In genomic region chr7:97790272-97790671, GRCm38 (mm10) we compare ENCODE assay signal across 9 mouse cellular contexts. TPM values are rescaled to one million over a fixed set of nuclear protein-coding genes. Genes with fewer than 3 reads are reported as not detected.
A peak's percentile ranks its signal among the peaks of the same experiment; 100 is the strongest.
DNase-seq lines count a peak whose midpoint lies in the region; ATAC-seq and TF ChIP-seq lines count a peak whose summit lies in the region.
"Had no signal": no experiment of that assay in that cellular context is flagged by ENCODE, and none has a peak within 500 bp of the region (broad histone marks: within the 10 kb centered on the region; RNA-seq: fewer than 3 reads in every experiment).

No protein-coding gene starts in this region.

- peak overlapping the region; percentile 64 for H3K4me3 ChIP-seq in C2C12 (ENCODE audit: insufficient read depth, poor library complexity, severe bottlenecking)
- no peak overlapping the region for H3K4me3 ChIP-seq in hindbrain, embryonic 16.5 days (ENCODE audit: low read length)
- peak overlapping the region; percentile 76 for H3K4me3 ChIP-seq in midbrain, embryonic 12.5 days

- peak; percentile 15 for DNase-seq in cerebellum, adult 9-10 months
- DNase-seq in cerebellum, postnatal 25 days = no peak
- no peak for DNase-seq in thymus, postnatal 14 days
- DNase-seq in frontal cortex, adult 2 months (ENCODE audit: extremely low spot score in 1 of 2, low spot score in 1 of 2) = no peak
- DNase-seq: cerebellum, postnatal 36 days had no signal

- H3K36me3 ChIP-seq in C2C12 (ENCODE audit: control insufficient read depth, insufficient read depth) = no peaks in the 10 kb centered on the region
- H3K36me3 ChIP-seq in hindbrain, embryonic 16.5 days (ENCODE audit: control insufficient read depth, insufficient read depth, low read length) = no peaks in the 10 kb centered on the region
- H3K36me3 ChIP-seq in midbrain, embryonic 12.5 days = no peaks in the 10 kb centered on the region

- H3K9ac ChIP-seq in hindbrain, embryonic 16.5 days (ENCODE audit: low read depth, low read length) = no peak overlapping the region
- no peak overlapping the region for H3K9ac ChIP-seq in midbrain, embryonic 12.5 days (replicated peaks)

- no peak overlapping the region for H3ac ChIP-seq in C2C12 (ENCODE audit: control insufficient read depth, insufficient read length, low read depth)

- H3K9me3 ChIP-seq in hindbrain, embryonic 16.5 days (ENCODE audit: control insufficient read depth, low read length) = no peaks in the 10 kb centered on the region
- H3K9me3 ChIP-seq in midbrain, embryonic 12.5 days = no peaks in the 10 kb centered on the region

- H3K4me1 ChIP-seq in hindbrain, embryonic 16.5 days (ENCODE audit: control insufficient read depth, insufficient read depth, low read depth, low read length) = peaks cover 10% of the 10 kb centered on the region
- peaks cover 26% of the 10 kb centered on the region for H3K4me1 ChIP-seq in midbrain, embryonic 12.5 days

- peak overlapping the region; percentile 54 for H3K4me2 ChIP-seq in hindbrain, embryonic 16.5 days (ENCODE audit: low read length)
- H3K4me2 ChIP-seq in midbrain, embryonic 12.5 days (replicated peaks) = peak overlapping the region; percentile 86

- H3K27me3 ChIP-seq in C2C12 (ENCODE audit: control insufficient read depth, insufficient read depth, insufficient read length) = no peaks in the 10 kb centered on the region
- H3K27me3 ChIP-seq in hindbrain, embryonic 16.5 days (replicated peaks; ENCODE audit: control insufficient read depth, insufficient read depth, low read length) = no peaks in the 10 kb centered on the region
- H3K27me3 ChIP-seq in midbrain, embryonic 12.5 days = peaks cover 3% of the 10 kb centered on the region; the same call in 1 of the 2 replicates

- ATAC-seq in hindbrain, embryonic 16.5 days = no peak
- no peak for ATAC-seq in midbrain, embryonic 12.5 days (ENCODE audit: low FRiP score, low read depth)
- no peak for ATAC-seq in activated CD4-positive, CD25-positive, alpha-beta regulatory T cell, adult 4 months

- no peak for TF ChIP-seq CTCF in C2C12 (IDR thresholded peaks at IDR 0.05; ENCODE audit: control insufficient read depth, insufficient read depth, insufficient read length)

- peaks cover 38% of the 10 kb centered on the region for H3K79me3 ChIP-seq in C2C12 (ENCODE audit: low read depth)

- WGBS in hindbrain, embryonic 16.5 days = 48% methylated on average over 2 of the region's 2 CpGs
- WGBS in midbrain, embryonic 12.5 days = 43% methylated on average over 2 of the region's 2 CpGs

- peaks cover 57% of the 10 kb centered on the region for H3K79me2 ChIP-seq in C2C12 (ENCODE audit: control insufficient read depth, insufficient read depth)

- no peak overlapping the region for H3K27ac ChIP-seq in hindbrain, embryonic 16.5 days (ENCODE audit: low read depth, low read length)
- no peak overlapping the region for H3K27ac ChIP-seq in midbrain, embryonic 12.5 days (replicated peaks)

TF ChIP-seq in C2C12, 6 proteins besides CTCF, POLR2A, EP300 and RAD21:
- TF ChIP-seq FOSL1 (IDR thresholded peaks at IDR 0.05; ENCODE audit: insufficient read depth, low read length, poor library complexity, severe bottlenecking) = no peak
- TF ChIP-seq CEBPB (IDR thresholded peaks at IDR 0.05; ENCODE audit: low read depth) = no peak
- no peak for TF ChIP-seq MAX (IDR thresholded peaks at IDR 0.05)
- TF ChIP-seq MYOD1 (IDR thresholded peaks at IDR 0.05; ENCODE audit: control insufficient read depth, insufficient read length, low read depth) = no peak
- TF ChIP-seq MYOG (IDR thresholded peaks at IDR 0.05; ENCODE audit: control insufficient read depth, extremely low read depth, insufficient read length) = no peak
- TF ChIP-seq USF1 (IDR thresholded peaks at IDR 0.05; ENCODE audit: low read depth) = no peak

RNA-seq across cellular contexts. Expression of gene Pak1, which starts 1.9 kb away (rescaled TPM):
- polyA plus RNA-seq in C2C12 (2012; fragmentation: generic; extraction: Trizol) = 39.1 TPM
- 131 and 138 TPM in 2 replicates for polyA plus RNA-seq in hindbrain, embryonic 16.5 days (2015; fragmentation: Nextera tagmentation; extraction: Ambion mirVana)
- polyA plus RNA-seq in midbrain, embryonic 12.5 days (2016; fragmentation: Nextera tagmentation; extraction: Ambion mirVana) = 121 and 137 TPM in 2 replicates
- 1 to 10 TPM; 2.5 to 3.3 TPM for polyA plus RNA-seq in activated CD4-positive, CD25-positive, alpha-beta regulatory T cell, adult 4 months (2017; shearing (Covaris generic))
- 292 and 335 TPM in 2 replicates for polyA plus RNA-seq in frontal cortex, adult 2 months (2012; rRNA removed)

RNA-seq across cellular contexts. Expression of gene Aqp11, which starts 52.2 kb away (rescaled TPM):
- polyA plus RNA-seq in C2C12 (2012; fragmentation: generic; extraction: Trizol) = 0.55 TPM
- 23.2 and 24.5 TPM in 2 replicates for polyA plus RNA-seq in hindbrain, embryonic 16.5 days (2015; fragmentation: Nextera tagmentation; extraction: Ambion mirVana)
- polyA plus RNA-seq in midbrain, embryonic 12.5 days (2016; fragmentation: Nextera tagmentation; extraction: Ambion mirVana) = 5.7 and 6.9 TPM in 2 replicates
- under 1 TPM; 0.48 to 0.54 TPM for polyA plus RNA-seq in activated CD4-positive, CD25-positive, alpha-beta regulatory T cell, adult 4 months (2017; shearing (Covaris generic))
- 22.0 and 23.7 TPM in 2 replicates for polyA plus RNA-seq in frontal cortex, adult 2 months (2012; rRNA removed)
